Mouse (Mus musculus) thymus, adult 2 months (tissue): ENCODE data around the gene Tmem215.

Experiments
- CTCF ChIP-seq: fragments of 200-500 bp; IDR thresholded peaks from 2 replicates; pipeline ENCODE4 v1.5.1; 2012; ENCODE audit warnings: mild to moderate bottlenecking, control low read depth, low read length, moderate library complexity, borderline replicate concordance; ENCODE audit not compliant: control insufficient read depth, poor library complexity, insufficient read depth; ENCODE audit errors: extremely low read depth
- POLR2A ChIP-seq: fragments of 200-500 bp; IDR thresholded peaks from 2 replicates; pipeline ENCODE4 v1.6.1; 2012; ENCODE audit warnings: mild to moderate bottlenecking, low read length, control low read depth, moderate library complexity; ENCODE audit not compliant: control insufficient read depth, poor library complexity, insufficient read depth; ENCODE audit errors: extremely low read depth

GRCm38 (mm10) chr4:40431916-40432315 is 40.1 kb upstream of the Tmem215 start:
- TF ChIP-seq CTCF: no peak
- no peak for TF ChIP-seq POLR2A
